Mouse (Mus musculus) myocyte (in vitro differentiated cells): ENCODE measurements around the gene Axl.

ENCODE experiments used
- CEBPB ChIP-seq: IDR thresholded peaks from 2 replicates; pipeline ENCODE4 v1.6.1; 2011; ENCODE audit warnings: mild to moderate bottlenecking, moderate library complexity; ENCODE audit not compliant: poor library complexity, insufficient read depth, severe bottlenecking
- E2F4 ChIP-seq: IDR thresholded peaks from one replicate; pipeline ENCODE4 v1.6.1; 2011; ENCODE audit warnings: mild to moderate bottlenecking, control low read depth, moderate library complexity; ENCODE audit not compliant: insufficient read depth
- MAX ChIP-seq: IDR thresholded peaks from one replicate; pipeline ENCODE4 v1.6.1; 2011; ENCODE audit warnings: low read depth, mild to moderate bottlenecking, control low read depth
- MYOD1 ChIP-seq, 3 experiments: IDR thresholded peaks; one replicate each; pipeline ENCODE4 v1.6.1; 2011; ENCODE audit warnings: control low read depth in 2 of 3, low read depth in 2 of 3, mild to moderate bottlenecking in 2 of 3, moderate library complexity in 1 of 3; ENCODE audit not compliant: insufficient read length in 2 of 3, control insufficient read depth in 1 of 3
- MYOG ChIP-seq, 3 experiments: IDR thresholded peaks; one replicate each; pipeline ENCODE4 v1.6.1; 2011; ENCODE audit warnings: control low read depth in 2 of 3, low read depth in 2 of 3, mild to moderate bottlenecking in 2 of 3; ENCODE audit not compliant: insufficient read length in 2 of 3, control insufficient read depth in 1 of 3, insufficient read depth in 1 of 3
- POLR2A ChIP-seq: IDR thresholded peaks from one replicate; pipeline ENCODE4 v1.6.1; 2011; ENCODE audit warnings: low read depth, mild to moderate bottlenecking, control low read depth, moderate library complexity; ENCODE audit not compliant: insufficient read length
- POLR2AphosphoS2 ChIP-seq: IDR thresholded peaks from one replicate; pipeline ENCODE4 v1.6.1; 2011; ENCODE audit warnings: low read depth, control low read depth; ENCODE audit not compliant: insufficient read length
- REST ChIP-seq: IDR thresholded peaks from one replicate; pipeline ENCODE4 v1.6.1; 2011; ENCODE audit warnings: mild to moderate bottlenecking, control low read depth, moderate library complexity; ENCODE audit not compliant: insufficient read depth, insufficient read length
- TCF12 ChIP-seq: IDR thresholded peaks from one replicate; pipeline ENCODE4 v1.6.1; 2011; ENCODE audit warnings: mild to moderate bottlenecking, control low read depth; ENCODE audit not compliant: poor library complexity, insufficient read depth, severe bottlenecking
- TCF3 ChIP-seq: IDR thresholded peaks from one replicate; pipeline ENCODE4 v1.6.1; 2011; ENCODE audit warnings: low read depth, control low read depth; ENCODE audit not compliant: insufficient read length
- USF1 ChIP-seq: IDR thresholded peaks from one replicate; pipeline ENCODE4 v1.6.1; 2011; ENCODE audit warnings: low read depth, mild to moderate bottlenecking, control low read depth, moderate library complexity

DNA sequence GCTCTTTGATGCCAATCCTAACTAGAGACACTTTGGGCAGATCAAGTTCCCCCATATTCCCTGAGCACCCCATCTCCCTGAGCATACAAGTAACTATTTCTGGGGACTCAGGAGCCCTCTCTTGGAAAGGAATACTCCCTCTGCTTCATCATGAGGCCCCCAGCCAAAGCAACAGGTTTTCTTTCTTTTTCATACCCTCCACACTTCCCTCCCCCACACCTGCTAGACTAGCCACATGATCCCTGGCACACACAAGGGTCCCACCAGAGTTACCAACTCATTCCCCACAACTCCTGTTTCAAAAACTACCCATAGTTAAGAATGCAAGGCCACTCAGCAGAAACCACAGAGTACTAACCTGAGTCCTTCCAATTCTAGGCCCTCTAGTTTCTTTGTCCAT lies 35.4 kb downstream of the Axl start:
- no peak for TF ChIP-seq POLR2A
- TF ChIP-seq MYOG (IDR thresholded peaks at IDR 0.05; ENCODE audit: control insufficient read depth in 1 of 3, insufficient read depth in 1 of 3, insufficient read length in 2 of 3, low read depth in 2 of 3): no peak
- no peak for TF ChIP-seq E2F4
- no peak for TF ChIP-seq USF1
- no peak for TF ChIP-seq CEBPB
- TF ChIP-seq POLR2AphosphoS2: no peak
- TF ChIP-seq MYOD1 (IDR thresholded peaks at IDR 0.05; ENCODE audit: control insufficient read depth in 1 of 3, insufficient read length in 2 of 3, low read depth in 2 of 3): no peak
- TF ChIP-seq REST: no peak
- TF ChIP-seq MAX: no peak
- no peak for TF ChIP-seq TCF3
- no peak for TF ChIP-seq TCF12
